In the genomic region with DNA sequence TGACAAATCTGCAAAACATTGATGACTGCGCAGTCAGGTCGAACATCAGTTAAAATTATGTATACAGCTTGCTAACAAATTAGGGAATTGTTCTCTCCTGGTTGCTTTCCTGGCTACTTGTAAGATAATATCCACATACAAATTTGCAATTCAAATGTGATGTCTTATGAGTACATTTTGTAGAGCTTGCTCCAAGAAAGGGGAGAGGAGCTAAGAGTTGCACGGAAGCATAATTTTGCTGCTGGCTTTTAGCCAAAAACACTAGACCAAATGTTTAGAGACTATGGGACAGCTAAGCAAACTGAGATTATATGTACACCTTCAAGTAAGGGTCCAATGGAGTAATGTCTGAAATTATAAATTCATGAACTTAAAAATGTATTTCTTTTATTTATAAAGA, we compare ENCODE assay signal across 12 mouse cellular contexts.
"Had no signal": no experiment of that assay in that cellular context is flagged by ENCODE, and none has a peak within 500 bp of the region (broad histone marks: within the 10 kb centered on the region; RNA-seq: fewer than 3 reads in every experiment).

No protein-coding gene starts in this region.

- H3K4me2 ChIP-seq: limb, embryonic 13.5 days; lung, embryonic 15.5 days had no signal

- H3K9me3 ChIP-seq: limb, embryonic 13.5 days; lung, embryonic 15.5 days had no signal

- DNase-seq: kidney, adult 11 months; kidney, adult 9 months; kidney, postnatal 36 days; right cerebral cortex, adult 18-20 months; right cerebral cortex, postnatal 25 days; thymus, postnatal 36 days had no signal

- H3K36me3 ChIP-seq: limb, embryonic 13.5 days; lung, embryonic 15.5 days had no signal

- H3K9ac ChIP-seq: limb, embryonic 13.5 days; liver, embryonic 14.5 days; lung, embryonic 15.5 days had no signal

- H3K27ac ChIP-seq: kidney, postnatal 0 days; layer of hippocampus, adult 2 months; limb, embryonic 13.5 days; liver, embryonic 14.5 days; lung, embryonic 15.5 days had no signal

- H3K27me3 ChIP-seq: limb, embryonic 13.5 days; lung, embryonic 15.5 days had no signal

- H3K4me1 ChIP-seq: lung, embryonic 15.5 days had no signal

- H3K4me3 ChIP-seq: layer of hippocampus, adult 2 months; limb, embryonic 13.5 days; lung, embryonic 15.5 days had no signal

- ATAC-seq: midbrain, embryonic 16.5 days had no signal
